Mouse (Mus musculus) T-helper 17 cell (primary cell): ENCODE results near the gene Scml2.
"Not testable (repeated sequence)": the region's sequence is repeated elsewhere in the genome, so short reads cannot be mapped to it uniquely, and the experiment has no call there.

Experiments
- in situ Hi-C, 2 experiments: fragments of 300-600 bp; cut with MboI, MseI; formaldehyde crosslinking; loops; 1 replicate in 1 of 2; 2 replicates in 1 of 2; pipeline ENCODE4 v1.15.1; 2025; ENCODE audit warnings: high pct_unique_total_duplicates in 2 of 2

Scml2 gene

GRCm38 (mm10) chrX:161116893-161117292, at the start of gene Scml2:
Gene Scml2 (plus strand): TSS chrX:161117193.
- in situ Hi-C loops = not testable (repeated sequence)

GRCm38 (mm10) chrX:161075576-161075975, 41.4 kb upstream of the Scml2 start:
- in situ Hi-C loops = not testable (repeated sequence)

DNA sequence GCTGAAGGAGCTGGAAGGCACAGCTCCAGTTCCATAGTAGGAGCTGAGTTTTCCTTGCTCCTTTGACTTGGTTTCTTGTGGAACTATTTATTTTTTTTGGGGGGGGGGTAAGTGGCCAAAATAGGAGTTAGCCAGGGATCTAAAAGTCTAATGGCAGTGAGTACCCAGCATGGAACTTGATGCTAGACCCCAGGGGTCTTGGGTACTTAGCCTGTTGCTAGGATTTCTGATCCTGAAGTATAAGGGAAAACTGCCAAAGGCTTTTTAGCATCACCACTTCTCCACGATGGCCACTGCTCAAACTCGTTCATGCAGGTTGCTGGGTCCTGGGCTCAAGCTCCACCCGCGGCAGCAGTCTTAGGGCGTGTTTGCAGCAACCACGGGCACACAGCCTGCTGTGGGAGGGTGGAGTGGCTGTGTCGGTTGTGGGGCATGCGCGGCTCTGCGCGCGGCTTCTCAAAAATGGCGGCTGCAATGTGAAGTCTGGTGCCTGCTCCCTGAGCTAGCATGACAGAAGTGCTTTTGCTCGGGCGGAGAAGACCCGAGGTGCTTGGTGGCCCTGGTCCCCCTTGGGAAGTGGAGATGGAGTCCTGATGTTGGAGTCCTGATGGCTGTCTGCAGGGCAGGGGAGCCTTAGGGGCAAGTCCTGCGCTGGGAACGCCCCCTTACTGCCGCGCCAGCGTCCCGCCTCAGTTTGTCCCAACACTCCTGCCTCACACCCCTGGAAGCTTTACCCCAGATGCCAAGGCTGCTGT, 45.5 kb downstream of the Scml2 start:
- in situ Hi-C loops = loop anchor here in 1 of 2 experiments (10.0 kb wide), 1 partner anchor 988 kb away; no protein-coding TSS in a partner anchor

GRCm38 (mm10) chrX:161163069-161163416, 46.0 kb downstream of the Scml2 start:
- in situ Hi-C loops = loop anchor here in 1 of 2 experiments (10.0 kb wide), 1 partner anchor 988 kb away; no protein-coding TSS in a partner anchor

- in situ Hi-C loops = not testable (repeated sequence)
Observed at GRCm38 (mm10) chrX:161287156-161287555, 170.2 kb downstream of the Scml2 start, which contains the start of gene Gm15262. Gene Gm15262 (plus strand): TSS chrX:161287456.
